Mouse (Mus musculus) liver, embryonic 16.5 days (tissue): ENCODE measurements around the gene Slain1. TPM values are rescaled to one million over a fixed set of nuclear protein-coding genes. Genes with fewer than 3 reads are reported as not detected.

Experiments
- ATAC-seq: fragments of 200-750 bp; cut with Nextera tagmentation; 2 replicates; pipeline ENCODE4 v1.8.0; 2017; ENCODE audit warnings: low read depth, mild to moderate bottlenecking, moderate number of reproducible peaks, moderate library complexity
- H3K27ac ChIP-seq: fragments of 300-500 bp; sonication (generic); 2 replicates; pipeline ENCODE4 v1.5.1; 2014; ENCODE audit warnings: mild to moderate bottlenecking, low read length
- H3K27me3 ChIP-seq: fragments of 300-500 bp; sonication (generic); 2 replicates; pipeline ENCODE4 v1.6.1; 2014; ENCODE audit warnings: low read depth, low read length, mixed read lengths; ENCODE audit not compliant: control insufficient read depth, insufficient read depth
- H3K36me3 ChIP-seq: fragments of 300-500 bp; sonication (generic); 2 replicates; pipeline ENCODE4 v1.6.1; 2014; ENCODE audit warnings: mild to moderate bottlenecking; ENCODE audit not compliant: control insufficient read depth, insufficient read depth
- H3K4me1 ChIP-seq: fragments of 300-500 bp; sonication (generic); 2 replicates; pipeline ENCODE4 v1.6.1; 2014; ENCODE audit warnings: low read depth, low read length, mixed read lengths; ENCODE audit not compliant: control insufficient read depth
- H3K4me2 ChIP-seq: fragments of 300-500 bp; sonication (generic); 2 replicates; pipeline ENCODE4 v1.6.1; 2014; ENCODE audit warnings: low read depth, low read length, mixed read lengths
- H3K4me3 ChIP-seq: fragments of 300-500 bp; sonication (generic); 2 replicates; pipeline ENCODE4 v1.5.1; 2014; ENCODE audit warnings: low read depth, mild to moderate bottlenecking, low read length
- H3K9ac ChIP-seq: fragments of 300-500 bp; sonication (generic); 2 replicates; pipeline ENCODE4 v1.6.1; 2014; ENCODE audit warnings: low read depth, low read length
- H3K9me3 ChIP-seq: fragments of 300-500 bp; sonication (generic); replicated peaks from 2 replicates; pipeline ENCODE4 v1.6.1; 2016; ENCODE audit warnings: low read length; ENCODE audit not compliant: control insufficient read depth
- WGBS: fragments of 180-500 bp; shearing (Covaris S2); extraction: QIAGEN DNeasy Blood & Tissue Kit; methylation state at CpG from one replicate; pipeline ENCODE4 v1.1.7; 2014; ENCODE audit not compliant: insufficient replicate concordance; 5-methylcytosine and 5-hydroxymethylcytosine counted together
- polyA plus RNA-seq: library from polyadenylated mRNA; unstranded; fragments of >200 nt; fragmentation: Nextera tagmentation; extraction: Ambion mirVana; gene quantifications from 2 replicates; pipeline ENCODE4 v1.2.1, GENCODE M21; 2015

Gene Slain1
- polyA plus RNA-seq, 1 experiment from 2014 or later, result 0.08 TPM

DNA sequence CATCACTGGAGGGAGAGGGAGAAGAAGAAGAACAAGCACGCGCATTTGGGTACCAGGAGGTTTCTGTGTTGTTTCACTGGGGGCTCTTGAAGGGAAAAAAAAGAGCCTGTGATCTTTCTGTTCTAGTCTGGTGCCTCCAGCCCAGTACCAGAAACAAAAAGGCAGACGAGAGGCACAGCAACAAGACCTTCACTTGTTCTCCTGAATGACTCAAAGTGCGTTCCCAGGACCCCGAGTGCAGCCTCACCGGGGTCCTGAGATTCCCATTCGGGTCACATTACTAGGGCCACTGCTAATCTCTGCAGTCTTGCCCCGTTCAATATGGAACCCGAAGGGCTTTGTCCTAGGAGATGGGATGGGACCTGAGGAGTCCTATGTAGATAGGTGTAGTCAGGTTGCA lies 73.3 kb downstream of the Slain1 start:
- no peak for ATAC-seq
- Histone ChIP-seq H3K27me3 (no peaks in the 10 kb centered on the region), H3K4me3 (no peak overlapping the region), H3K4me1 (peaks cover 6% of the 10 kb centered on the region), H3K36me3 (no peaks in the 10 kb centered on the region), H3K27ac (no peak overlapping the region), H3K9me3 (no peaks in the 10 kb centered on the region), H3K9ac (no peak overlapping the region), H3K4me2 (no peak overlapping the region)
- WGBS, result 72% methylated on average over 9 of the region's 9 CpGs

DNA sequence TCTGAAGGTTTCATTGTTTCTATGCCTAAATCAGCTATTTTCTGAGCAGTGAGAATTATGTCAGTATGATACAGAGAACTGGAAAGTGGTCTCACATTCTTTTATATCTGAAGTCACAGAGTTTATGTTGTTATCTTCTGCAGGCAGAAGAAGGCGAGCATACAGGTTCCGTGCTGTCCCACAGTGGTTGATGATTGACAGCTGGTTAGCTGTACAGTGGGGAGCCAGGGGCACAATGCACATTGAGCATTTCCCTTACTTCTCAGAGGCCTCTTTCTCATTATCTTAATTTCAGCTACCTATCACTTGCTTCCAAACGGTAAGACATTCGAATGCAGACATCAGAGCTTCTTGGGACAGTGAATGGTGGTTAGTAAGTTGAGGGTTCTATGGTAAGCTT lies 73.8 kb downstream of the Slain1 start:
- H3K4me3 ChIP-seq, result no peak overlapping the region
- H3K27me3 ChIP-seq, result no peaks in the 10 kb centered on the region
- no peak overlapping the region for H3K27ac ChIP-seq
- H3K36me3 ChIP-seq, result no peaks in the 10 kb centered on the region
- H3K4me1 ChIP-seq, result peaks cover 6% of the 10 kb centered on the region
- no peak overlapping the region for H3K9ac ChIP-seq
- ATAC-seq, result peak; percentile 70
- WGBS, result 14% methylated on average over 4 of the region's 4 CpGs
- no peaks in the 10 kb centered on the region for H3K9me3 ChIP-seq
- H3K4me2 ChIP-seq, result no peak overlapping the region

DNA sequence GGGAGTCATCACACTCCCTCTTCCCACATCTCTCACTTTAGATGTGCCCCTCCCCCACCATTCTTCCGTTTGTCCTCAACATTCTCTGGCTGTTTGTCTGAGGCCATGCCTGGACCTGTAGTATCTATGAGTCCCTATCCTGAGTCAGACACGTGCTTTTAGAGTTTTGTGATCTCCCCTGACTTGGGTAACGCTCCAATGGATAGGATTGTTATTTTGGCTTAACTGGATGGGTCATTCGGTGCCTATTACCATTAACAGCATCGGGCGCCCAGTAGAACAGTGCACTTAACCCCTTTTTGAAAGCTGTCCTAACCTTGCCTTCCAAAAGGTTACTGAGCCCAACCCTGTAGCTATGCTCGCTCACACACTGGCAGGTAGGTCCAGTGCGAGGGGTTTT lies 78.5 kb downstream of the Slain1 start:
- Histone ChIP-seq H3K27ac (no peak overlapping the region), H3K4me1 (no peaks in the 10 kb centered on the region; the same call in 1 of the 2 replicates), H3K36me3 (no peaks in the 10 kb centered on the region), H3K27me3 (no peaks in the 10 kb centered on the region), H3K4me3 (no peak overlapping the region), H3K9me3 (no peaks in the 10 kb centered on the region), H3K9ac (no peak overlapping the region), H3K4me2 (no peak overlapping the region)
- no peak for ATAC-seq
- 74% methylated on average over 8 of the region's 8 CpGs for WGBS

DNA sequence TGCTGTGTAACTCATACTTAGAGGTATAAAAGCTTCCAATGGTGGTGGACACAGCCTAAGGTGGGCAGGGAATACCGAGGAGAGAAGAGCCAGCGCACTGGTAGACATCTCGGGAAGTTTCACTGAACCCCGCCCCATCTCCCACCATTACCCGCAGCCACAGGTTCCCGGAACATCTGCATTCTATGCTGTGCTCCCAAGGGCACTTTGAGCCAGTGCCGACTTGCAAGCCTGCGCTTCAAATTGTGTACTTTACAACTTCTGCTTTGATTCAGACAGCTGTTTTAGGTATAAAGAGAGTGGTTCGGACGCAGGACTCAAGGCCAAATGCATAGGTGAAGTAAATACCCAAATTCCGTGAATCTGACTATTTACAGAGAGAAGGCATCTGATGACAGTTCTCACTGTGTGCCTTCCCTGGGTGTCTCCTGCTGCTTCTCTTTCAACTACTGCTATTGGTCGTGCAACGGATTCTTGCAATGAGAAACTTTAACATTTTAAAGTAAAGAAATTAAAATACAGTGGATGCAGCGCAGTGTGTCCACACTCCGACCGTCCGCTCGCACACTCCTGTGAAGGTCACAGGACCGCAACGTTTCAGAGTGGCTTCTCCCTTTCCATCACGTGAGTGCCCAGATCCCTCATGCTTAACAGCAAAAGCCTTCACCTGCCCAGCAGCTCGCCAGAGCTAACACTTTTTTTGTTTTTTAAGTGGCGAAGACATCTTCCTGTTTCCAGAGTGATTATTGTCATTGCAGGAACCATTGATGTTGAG lies 79.1 kb downstream of the Slain1 start:
- Histone ChIP-seq H3K4me2 (no peak overlapping the region), H3K36me3 (no peaks in the 10 kb centered on the region), H3K4me1 (no peaks in the 10 kb centered on the region), H3K27me3 (no peaks in the 10 kb centered on the region), H3K27ac (no peak overlapping the region), H3K4me3 (no peak overlapping the region), H3K9ac (no peak overlapping the region), H3K9me3 (no peaks in the 10 kb centered on the region)
- 73% methylated on average over 23 of the region's 23 CpGs for WGBS
- no peak for ATAC-seq

DNA sequence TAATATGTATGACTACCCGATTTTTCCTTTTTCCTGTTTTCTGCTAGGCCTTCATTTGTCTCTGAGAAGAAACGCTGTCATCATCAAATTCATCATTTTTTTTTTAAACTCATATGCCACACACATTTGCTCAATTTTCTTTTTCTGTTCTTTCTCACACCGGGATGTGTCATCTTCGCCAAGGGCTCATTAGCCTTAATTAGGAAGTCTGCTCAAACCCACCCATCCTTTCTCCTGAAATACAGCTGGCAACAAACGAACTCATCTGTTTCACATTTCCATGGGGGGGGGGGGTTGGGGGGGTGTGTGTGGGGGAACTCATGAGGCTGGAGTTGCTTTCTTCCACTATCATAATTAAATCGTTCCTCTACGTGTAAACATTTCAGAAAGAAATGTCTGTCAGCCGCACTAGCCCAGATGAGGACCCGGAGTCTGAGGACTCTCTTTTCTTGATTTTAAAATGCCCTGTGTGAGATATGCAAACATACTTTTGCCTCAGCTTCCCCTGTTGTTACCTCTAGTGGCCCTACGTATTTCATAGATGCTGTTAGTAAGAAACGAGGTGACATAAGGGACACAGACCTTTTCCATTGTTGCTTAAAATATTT lies 79.8 kb downstream of the Slain1 start:
- WGBS, result 66% methylated on average over 11 of the region's 11 CpGs
- Histone ChIP-seq H3K27me3 (no peaks in the 10 kb centered on the region), H3K4me2 (no peak overlapping the region), H3K4me3 (no peak overlapping the region), H3K9me3 (no peaks in the 10 kb centered on the region), H3K4me1 (no peaks in the 10 kb centered on the region), H3K27ac (no peak overlapping the region), H3K36me3 (no peaks in the 10 kb centered on the region), H3K9ac (no peak overlapping the region)
- ATAC-seq, result no peak

DNA sequence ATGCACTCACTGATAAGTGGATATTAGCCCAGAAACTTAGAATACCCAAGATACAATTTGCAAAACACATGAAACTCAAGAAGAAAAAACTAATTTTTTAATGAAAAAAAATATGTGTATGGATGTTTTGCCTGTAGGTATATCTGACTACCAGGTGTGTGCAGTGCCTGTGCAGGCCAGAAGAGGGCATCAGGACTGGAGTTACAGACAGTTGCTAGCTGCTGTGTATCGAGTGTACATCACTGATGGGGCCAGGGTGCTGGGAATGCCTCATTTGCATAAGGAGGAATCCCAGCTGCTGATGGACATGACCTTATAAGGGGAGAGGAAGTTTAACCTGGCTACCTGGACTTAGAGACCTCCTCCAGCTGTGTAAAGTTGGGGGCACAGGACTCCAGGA lies 82.6 kb downstream of the Slain1 start:
- no peak overlapping the region for H3K9ac ChIP-seq
- H3K36me3 ChIP-seq, result no peaks in the 10 kb centered on the region
- H3K4me2 ChIP-seq, result no peak overlapping the region
- no peak overlapping the region for H3K4me3 ChIP-seq
- H3K27ac ChIP-seq, result no peak overlapping the region
- H3K4me1 ChIP-seq, result no peaks in the 10 kb centered on the region
- H3K27me3 ChIP-seq, result no peaks in the 10 kb centered on the region
- ATAC-seq, result no peak
- 41% methylated on average over 1 of the region's 1 CpGs for WGBS
- no peaks in the 10 kb centered on the region for H3K9me3 ChIP-seq

DNA sequence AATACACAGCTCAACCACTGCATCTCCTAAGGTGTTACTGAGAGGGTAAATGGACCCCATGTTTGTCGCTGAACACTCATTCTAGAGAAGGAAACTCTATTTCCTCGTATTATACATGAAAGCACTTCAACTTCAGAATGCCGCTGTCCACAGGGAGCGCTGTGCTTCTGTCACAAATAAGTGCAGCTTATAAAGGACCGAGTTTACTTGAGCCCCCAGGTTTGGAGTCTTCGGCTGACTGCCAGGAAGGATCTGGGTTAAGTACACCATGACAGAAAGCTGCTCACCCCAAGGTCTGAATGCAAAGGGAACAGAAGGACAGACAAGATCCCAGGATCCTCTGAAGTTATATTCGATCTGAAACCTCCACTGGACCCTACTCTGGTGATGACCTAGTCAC lies 91.2 kb downstream of the Slain1 start:
- WGBS, result 61% methylated on average over 7 of the region's 7 CpGs
- H3K4me2 ChIP-seq, result no peak overlapping the region
- H3K4me3 ChIP-seq, result no peak overlapping the region
- H3K9ac ChIP-seq, result no peak overlapping the region
- H3K27ac ChIP-seq, result no peak overlapping the region
- no peak for ATAC-seq
- no peaks in the 10 kb centered on the region for H3K4me1 ChIP-seq
- H3K36me3 ChIP-seq, result no peaks in the 10 kb centered on the region
- no peaks in the 10 kb centered on the region for H3K9me3 ChIP-seq
- no peaks in the 10 kb centered on the region for H3K27me3 ChIP-seq

DNA sequence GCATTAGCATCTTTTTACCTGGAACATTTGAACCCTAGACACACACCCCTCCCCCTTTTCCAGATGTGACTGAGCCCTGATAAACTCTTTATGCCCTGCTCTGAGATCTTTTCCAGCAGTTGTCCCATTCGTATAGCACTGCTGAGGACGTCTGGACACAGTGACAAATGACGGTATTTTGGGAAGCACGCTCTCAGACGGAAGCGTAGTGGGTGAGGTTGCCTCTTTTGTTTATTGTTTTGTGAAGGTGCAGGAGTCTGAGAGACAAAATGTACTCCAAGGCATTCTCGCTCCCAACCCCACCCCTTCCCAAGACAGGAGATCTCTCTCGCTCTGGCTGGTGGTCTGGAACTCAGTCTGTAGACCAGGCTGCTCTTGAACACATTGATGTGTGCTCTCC lies 92.1 kb downstream of the Slain1 start:
- Histone ChIP-seq H3K27ac (no peak overlapping the region), H3K9ac (no peak overlapping the region), H3K4me3 (no peak overlapping the region), H3K4me1 (no peaks in the 10 kb centered on the region), H3K27me3 (no peaks in the 10 kb centered on the region), H3K4me2 (no peak overlapping the region), H3K9me3 (no peaks in the 10 kb centered on the region), H3K36me3 (no peaks in the 10 kb centered on the region)
- 58% methylated on average over 8 of the region's 8 CpGs for WGBS
- ATAC-seq, result no peak

DNA sequence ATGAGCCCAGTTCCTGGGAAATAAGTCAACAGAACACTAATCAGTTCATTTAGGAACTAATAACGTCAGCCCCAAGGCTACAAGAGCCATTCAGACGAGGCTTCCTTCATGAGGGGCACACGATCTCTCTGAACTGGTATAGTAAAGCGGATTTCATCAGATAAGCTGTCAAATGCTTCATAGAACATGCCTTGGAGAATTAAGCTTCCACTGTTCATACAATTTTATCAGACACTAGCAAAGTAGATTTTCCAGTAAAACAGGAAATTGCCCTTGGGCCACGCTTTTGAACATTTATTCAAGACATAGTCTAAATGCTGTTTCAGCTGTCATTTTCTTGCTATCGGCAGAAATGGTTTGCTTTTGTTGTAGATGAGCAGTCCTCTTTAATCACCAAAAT lies 97.3 kb downstream of the Slain1 start:
- H3K4me2 ChIP-seq, result no peak overlapping the region
- H3K4me1 ChIP-seq, result no peaks in the 10 kb centered on the region
- H3K9ac ChIP-seq, result no peak overlapping the region
- no peaks in the 10 kb centered on the region for H3K36me3 ChIP-seq
- no peaks in the 10 kb centered on the region for H3K27me3 ChIP-seq
- H3K9me3 ChIP-seq, result no peaks in the 10 kb centered on the region
- no peak for ATAC-seq
- H3K27ac ChIP-seq, result no peak overlapping the region
- no peak overlapping the region for H3K4me3 ChIP-seq
- WGBS, result 23% methylated on average over 6 of the region's 6 CpGs
